Mouse (Mus musculus) brain, embryonic 14.5 days (tissue): ENCODE measurements at regions not wholly inside any gene's neighbourhood (a gene's known extent, or its start where the extent isn't known, plus 50 kb on each side); places are given as distances from the start of the nearest gene placed in this dataset.
"Not testable (repeated sequence)": the region's sequence is repeated elsewhere in the genome, so short reads cannot be mapped to it uniquely, and the experiment has no call there.

Experiments
- DNase-seq: peaks from one replicate; pipeline ENCODE4 v3.0.0-alpha.2; 2011; ENCODE audit warnings: low read depth
- CTCF ChIP-seq: fragments of 200-500 bp; IDR thresholded peaks from 2 replicates; pipeline ENCODE4 v1.5.1; 2012; ENCODE audit warnings: inconsistent platforms, mild to moderate bottlenecking, moderate library complexity, borderline replicate concordance; ENCODE audit not compliant: insufficient read depth, insufficient read length; ENCODE audit errors: extremely low read depth
- POLR2A ChIP-seq: fragments of 200-500 bp; IDR thresholded peaks from 2 replicates; pipeline ENCODE4 v1.6.1; 2012; ENCODE audit warnings: mild to moderate bottlenecking, inconsistent platforms, borderline replicate concordance; ENCODE audit not compliant: poor library complexity, insufficient read depth, insufficient read length, severe bottlenecking; ENCODE audit errors: extremely low read depth

GRCm38 (mm10) chr1:141246125-141246524, 1000.2 kb downstream of the Kcnt2 start:
- DNase-seq = not testable (repeated sequence)

- no peak for TF ChIP-seq CTCF
- DNase-seq = no peak
Observed at GRCm38 (mm10) chr1:141274738-141275137, 1028.8 kb downstream of the Kcnt2 start.

DNA sequence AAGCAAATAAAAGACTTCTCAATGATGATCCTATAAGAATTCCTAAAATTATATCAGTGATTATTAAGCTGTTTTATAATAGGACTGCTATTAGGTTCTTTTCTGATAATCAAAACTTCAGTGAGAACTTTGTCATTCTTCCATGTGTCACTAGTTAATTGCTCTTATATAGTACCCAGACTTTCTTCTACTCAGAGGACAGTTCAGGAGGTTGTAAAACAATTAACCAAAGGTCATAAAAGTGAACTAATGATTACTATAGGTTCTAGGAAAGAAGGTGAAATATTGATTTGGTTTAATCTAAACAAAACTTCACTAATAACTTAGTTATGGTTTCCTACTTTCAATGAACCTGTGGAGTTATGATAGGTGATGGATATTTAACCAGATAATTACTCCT, 1035.6 kb downstream of the Kcnt2 start:
- no peak for DNase-seq
- no peak for TF ChIP-seq POLR2A
- TF ChIP-seq CTCF = no peak

DNA sequence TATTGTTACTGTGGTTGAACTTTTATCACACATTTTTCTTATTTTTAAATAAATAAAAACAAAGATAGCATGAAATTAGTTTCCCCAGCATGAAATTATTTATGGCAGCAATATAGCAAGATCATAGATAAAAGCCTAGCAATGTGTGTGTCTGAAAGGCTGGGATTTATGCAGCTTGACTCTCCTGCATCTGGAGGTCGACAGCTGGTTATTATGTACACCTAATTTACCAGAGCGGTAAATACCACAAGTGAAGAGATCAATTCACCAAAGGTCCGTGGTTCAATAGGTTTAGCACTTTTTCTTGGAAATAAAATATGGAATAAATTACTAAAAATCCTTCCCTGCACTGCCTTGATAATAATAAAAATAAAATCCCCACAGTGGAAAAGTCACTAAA, 1077.0 kb downstream of the Kcnt2 start:
- peak; percentile 26 for DNase-seq
- TF ChIP-seq POLR2A = no peak
- TF ChIP-seq CTCF = no peak

DNA sequence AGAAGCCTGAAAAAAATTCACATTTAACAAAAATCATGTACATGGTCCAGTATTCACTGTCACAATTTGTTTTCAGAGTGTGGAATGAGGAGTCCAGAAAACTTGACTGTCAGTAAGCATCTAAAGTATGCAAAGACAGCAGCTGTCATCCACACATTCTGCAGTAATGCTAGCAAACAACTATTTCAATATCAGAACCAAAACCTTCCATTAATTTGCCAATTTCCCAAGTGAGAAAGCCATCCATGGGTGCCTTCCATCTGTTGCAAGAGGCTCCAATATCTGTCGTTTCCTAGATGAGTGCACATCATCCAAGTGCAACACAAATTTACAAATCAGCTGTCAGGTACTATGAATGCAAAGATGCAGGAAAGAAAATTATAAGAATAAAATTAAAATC, 1092.1 kb downstream of the Kcnt2 start:
- no peak for TF ChIP-seq CTCF
- no peak for TF ChIP-seq POLR2A
- DNase-seq = peak; percentile 55

DNA sequence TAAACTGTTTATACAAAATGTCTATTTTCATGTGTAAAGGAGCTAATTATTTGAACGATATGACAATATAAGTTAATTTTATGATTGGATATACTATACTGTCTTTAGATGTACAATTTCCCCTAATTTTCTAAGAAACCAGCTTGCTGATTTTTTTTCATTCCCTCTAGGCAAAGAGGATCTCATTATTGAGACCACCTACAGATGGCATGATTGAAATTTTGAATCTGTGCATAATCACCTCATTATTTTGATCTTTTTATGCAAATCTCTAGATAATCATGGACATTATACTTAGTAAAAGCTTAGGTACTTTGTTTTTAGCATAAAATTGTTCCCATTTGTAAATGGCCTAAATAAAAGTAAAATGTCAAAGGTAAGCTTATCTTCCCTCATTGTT, 1123.5 kb downstream of the Kcnt2 start:
- DNase-seq = peak; percentile 68
- no peak for TF ChIP-seq CTCF
- no peak for TF ChIP-seq POLR2A

- TF ChIP-seq CTCF (no peak), POLR2A (no peak)
Observed at GRCm38 (mm10) chr1:141375966-141376365, 1130.0 kb downstream of the Kcnt2 start.

DNA sequence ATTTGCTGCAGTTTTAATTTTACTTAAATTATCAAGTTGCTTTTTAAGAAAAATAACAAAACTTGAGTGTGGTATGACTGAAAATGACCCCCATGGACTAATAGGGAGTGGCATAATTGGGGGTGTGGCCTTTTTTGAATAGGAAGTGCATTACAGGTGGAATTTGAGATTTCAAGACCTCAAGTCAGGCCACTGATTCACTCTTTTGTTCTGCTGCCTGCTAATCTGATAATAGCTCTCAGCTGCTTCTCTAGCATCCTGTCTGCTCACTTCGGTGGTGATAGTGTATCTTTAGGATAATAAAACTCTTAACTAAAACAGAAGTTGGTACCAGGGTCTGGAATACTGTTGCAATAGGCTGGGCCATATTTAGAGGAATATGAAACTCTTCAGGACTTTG, 1155.4 kb downstream of the Kcnt2 start:
- DNase-seq = no peak
- no peak for TF ChIP-seq CTCF
- TF ChIP-seq POLR2A = no peak

More at GRCm38 (mm10) chr1:141375966-141376365, 1130.0 kb downstream of the Kcnt2 start:
- no peak for DNase-seq

GRCm38 (mm10) chr1:141429675-141430074, 1183.7 kb downstream of the Kcnt2 start:
- DNase-seq = no peak
- TF ChIP-seq CTCF (no peak), POLR2A (no peak)

DNA sequence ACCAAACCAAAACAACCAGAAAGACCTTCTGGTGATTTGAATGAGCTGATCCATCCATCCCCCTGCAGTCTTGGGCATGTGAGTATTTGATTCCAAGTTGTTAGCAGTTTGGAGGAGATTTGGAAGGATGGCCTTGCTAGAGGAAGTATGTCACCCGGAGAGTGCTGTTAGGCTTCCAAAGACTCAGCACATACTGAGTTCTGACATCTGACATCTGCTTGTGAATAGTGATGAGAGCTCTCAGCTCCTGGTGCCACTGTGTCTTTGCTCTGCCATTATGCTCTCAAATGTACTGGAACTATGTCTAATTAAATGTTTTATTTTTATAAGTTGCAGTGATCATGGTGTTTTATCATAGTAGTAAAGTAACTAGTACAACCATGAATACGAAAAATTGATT, 1184.2 kb downstream of the Kcnt2 start:
- peak; percentile 40 for DNase-seq

GRCm38 (mm10) chr1:141435452-141435851, 1189.5 kb downstream of the Kcnt2 start:
- no peak for DNase-seq
- TF ChIP-seq CTCF (no peak), POLR2A (no peak)

More for the DNA sequence above, 1184.2 kb downstream of the Kcnt2 start:
- TF ChIP-seq CTCF (no peak), POLR2A (no peak)

GRCm38 (mm10) chr1:141440234-141440633, 1194.3 kb downstream of the Kcnt2 start:
- TF ChIP-seq POLR2A (no peak), CTCF (no peak)
- no peak for DNase-seq

DNA sequence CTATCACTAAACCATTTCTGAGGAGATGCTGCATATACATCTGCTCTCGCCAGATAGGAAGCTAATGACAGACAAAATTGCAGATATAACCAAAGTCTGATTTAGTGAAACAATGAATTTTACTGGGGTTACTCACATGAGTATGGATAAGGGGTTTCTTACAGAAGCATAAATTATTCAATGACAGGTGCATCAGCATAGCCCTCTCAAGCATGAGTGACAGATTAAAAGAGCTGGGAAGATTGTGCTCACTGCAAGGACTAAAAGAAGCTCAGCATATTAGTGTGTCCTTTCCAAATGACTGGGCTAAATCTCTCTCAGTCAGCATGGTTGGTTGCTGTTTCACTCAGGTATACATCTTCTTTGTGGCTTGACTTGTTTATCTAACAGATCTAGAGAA, 1205.0 kb downstream of the Kcnt2 start:
- peak; percentile 41 for DNase-seq
- TF ChIP-seq CTCF = no peak
- TF ChIP-seq POLR2A = no peak

DNA sequence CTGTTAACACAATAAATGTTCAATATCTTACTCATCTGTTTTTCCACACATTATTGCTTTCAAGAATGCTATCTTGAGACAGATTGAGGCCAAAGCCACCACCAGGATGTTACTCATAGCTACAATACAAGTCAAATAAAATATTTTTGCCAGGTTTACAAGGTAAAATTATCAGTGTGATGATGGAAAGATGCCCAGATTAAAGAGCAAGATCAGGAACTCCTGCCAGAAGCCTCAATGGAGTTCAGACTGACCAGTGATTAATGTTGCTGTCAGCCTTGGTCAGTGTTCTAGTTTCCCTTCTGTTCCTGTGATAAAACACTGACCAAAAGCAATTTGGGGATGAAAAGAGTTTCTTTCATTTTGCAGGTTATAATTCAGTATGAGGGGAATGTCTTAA, 1218.6 kb downstream of the Kcnt2 start:
- no peak for DNase-seq
- no peak for TF ChIP-seq POLR2A
- no peak for TF ChIP-seq CTCF
